Mouse (Mus musculus) left cerebral cortex, adult 11 months (tissue): ENCODE measurements around the gene Gabbr2.
A peak's percentile ranks its signal among the peaks of the same experiment; 100 is the strongest.

Experiments used
- DNase-seq: peaks from one replicate; pipeline ENCODE4 v3.0.0; 2022; ENCODE audit warnings: low spot score

The Gabbr2 gene

DNA sequence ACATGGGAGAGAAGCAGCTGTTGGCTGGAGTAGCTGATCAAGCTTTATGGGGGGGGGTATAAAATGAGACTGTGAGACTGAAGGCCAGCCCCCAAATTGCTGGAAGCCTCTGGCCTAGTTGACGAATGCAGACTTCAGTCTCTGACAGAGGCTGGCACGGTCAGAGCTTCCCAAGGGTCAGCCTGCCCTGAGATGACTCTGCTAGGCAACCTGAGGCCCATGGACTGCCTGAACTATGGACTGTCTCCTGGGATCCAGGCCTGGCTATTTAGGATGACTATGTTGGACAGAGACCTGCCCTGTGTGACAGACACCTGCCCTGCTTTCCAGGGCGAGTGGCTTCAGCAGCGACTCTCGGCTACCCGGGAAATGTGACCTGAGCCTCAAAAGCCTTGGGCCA, 281.7 kb downstream of the Gabbr2 start:
- DNase-seq = no peak

GRCm38 (mm10) chr4:46709492-46709891, 282.2 kb downstream of the Gabbr2 start:
- DNase-seq = no peak

DNA sequence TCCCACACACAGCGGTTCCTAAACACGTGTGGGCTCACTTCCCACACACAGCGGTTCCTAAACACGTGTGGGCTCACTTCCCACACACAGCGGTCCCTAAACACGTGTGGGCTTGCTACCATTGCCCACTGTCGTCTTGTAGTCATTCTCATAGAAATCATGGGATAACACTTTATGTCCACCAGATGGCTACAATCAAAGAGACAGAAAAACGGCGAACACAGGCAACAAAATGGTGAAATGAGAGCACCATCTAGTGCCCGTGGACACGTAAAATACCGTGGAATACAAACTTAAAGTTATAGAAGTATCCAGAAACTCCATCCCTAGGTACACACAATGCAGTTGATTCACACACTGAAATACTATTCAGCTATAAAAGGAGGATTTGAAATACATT, 285.9 kb downstream of the Gabbr2 start:
- no peak for DNase-seq

- no peak for DNase-seq
Measured at GRCm38 (mm10) chr4:46703146-46703545, 288.5 kb downstream of the Gabbr2 start.

GRCm38 (mm10) chr4:46700223-46700651, 291.4 kb downstream of the Gabbr2 start:
- DNase-seq = no peak

- DNase-seq = no peak
Measured at GRCm38 (mm10) chr4:46696467-46696866, 295.2 kb downstream of the Gabbr2 start.

DNA sequence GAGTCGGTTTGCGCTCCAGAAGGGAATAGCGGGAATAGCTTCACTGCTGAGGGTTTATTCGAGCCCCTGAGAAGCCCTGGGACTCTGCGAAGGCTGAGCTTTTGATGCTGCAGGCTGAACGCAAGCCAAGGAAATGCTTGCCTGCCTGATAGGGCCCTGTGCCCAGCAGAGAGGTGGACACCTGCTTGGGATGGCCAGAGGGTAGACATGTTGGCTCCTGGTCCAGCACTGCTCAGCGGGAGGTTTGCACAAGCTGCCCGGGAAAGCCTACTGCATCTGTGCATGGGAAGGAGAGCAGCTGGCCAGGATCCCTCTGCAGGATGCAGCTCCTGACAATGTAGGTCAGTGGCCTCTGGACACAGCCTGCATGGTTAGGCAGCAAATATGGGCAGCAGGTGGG, 301.1 kb downstream of the Gabbr2 start:
- DNase-seq = no peak

DNA sequence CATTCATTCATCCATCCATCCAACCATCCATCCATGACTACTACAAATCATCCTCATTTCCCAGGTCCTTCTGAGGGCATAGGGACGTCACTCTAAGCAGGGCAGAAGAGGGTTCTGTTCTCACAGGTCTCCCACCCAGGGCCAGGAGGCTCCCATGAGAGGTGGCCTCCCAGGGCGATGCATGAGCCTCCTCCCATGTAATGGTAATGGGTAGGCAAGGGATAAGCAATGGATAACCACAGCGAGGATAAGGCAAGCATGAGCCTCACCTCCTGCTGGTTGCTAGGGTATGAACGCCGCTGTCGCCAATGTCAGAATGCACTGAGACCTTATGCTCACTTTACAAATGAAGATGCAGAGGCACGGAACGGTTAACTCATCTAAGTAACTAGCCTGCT, 301.7 kb downstream of the Gabbr2 start:
- no peak for DNase-seq

DNA sequence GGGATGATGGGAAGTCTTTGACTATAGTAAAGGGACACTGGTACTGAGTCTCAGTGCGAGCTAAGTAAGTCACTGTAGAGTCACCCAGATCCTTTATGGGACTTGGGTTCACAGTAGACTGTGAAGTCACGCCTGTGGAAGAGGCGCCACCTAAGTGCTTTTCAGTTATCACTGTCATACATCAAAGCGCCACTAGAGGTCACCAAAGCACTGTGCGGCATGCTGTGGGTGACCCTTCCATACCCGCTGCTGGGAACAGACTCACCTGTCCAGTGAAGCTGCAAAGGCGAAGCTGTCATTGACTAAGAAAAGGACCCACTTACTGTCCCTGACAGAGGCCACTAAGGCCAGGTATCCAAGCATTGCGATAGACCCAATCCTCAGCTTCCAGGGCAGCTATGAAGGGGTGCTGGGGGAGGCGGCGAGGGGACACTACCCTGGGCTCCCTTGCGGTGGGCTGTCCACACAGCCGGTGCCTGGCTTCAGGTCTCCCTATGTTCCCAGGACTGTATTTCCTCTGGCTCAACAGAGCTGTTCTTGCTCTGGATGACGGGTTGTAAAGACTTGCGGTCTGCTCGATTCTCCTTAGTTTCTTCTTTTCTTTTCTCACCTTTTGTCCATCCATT, 302.2 kb downstream of the Gabbr2 start:
- DNase-seq = peak; percentile 55

DNA sequence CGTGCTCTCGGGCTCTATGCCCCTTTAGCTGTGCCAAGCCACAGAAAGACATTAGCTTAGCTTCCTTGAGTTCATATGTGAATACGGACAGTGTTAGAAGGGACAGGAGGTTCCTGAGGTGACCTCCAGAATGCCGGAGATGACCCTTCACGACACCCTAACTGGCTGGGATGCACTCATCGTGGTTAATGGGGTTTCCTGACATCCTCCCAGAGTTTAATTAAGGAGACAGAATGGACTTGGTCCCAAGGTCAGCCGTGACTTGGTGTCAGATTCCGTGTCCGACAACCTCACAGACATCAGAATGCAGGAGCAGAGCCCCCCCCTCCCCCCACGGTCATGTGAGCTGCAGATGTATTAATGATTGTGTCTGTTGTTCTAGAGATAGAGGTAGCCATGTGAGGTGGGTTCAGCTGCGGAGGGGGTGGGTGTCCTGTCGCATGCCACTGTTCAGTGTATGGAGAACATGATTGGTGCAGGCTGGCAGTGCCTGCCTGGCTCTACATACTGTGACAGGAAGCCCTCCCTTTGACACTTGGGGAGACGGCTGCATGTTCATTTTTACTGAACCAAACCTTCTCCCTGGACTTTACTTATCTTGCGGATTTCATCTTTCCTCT, 303.4 kb downstream of the Gabbr2 start:
- no peak for DNase-seq

DNA sequence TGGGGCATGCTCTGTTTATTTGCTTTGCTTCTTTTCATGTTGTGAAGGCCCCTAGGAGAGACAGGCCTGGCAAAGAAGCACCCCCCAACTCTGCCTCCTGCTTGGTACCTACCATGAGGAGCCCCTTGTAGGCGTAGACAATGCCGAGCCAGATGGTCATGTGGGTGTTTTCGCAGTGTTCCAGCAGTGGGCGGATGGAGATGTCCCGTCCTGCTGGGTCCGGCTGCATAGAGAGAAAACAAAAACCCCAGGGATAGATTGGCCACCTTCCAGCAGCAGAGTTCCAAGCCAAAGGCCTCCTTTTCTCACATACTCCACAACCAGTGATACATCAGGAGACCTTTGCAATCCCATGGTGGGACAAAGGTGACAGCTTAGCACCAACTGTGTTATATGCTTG, 307.5 kb downstream of the Gabbr2 start:
- peak; percentile 71 for DNase-seq

GRCm38 (mm10) chr4:46676646-46677045, 315.0 kb downstream of the Gabbr2 start:
- no peak for DNase-seq

DNA sequence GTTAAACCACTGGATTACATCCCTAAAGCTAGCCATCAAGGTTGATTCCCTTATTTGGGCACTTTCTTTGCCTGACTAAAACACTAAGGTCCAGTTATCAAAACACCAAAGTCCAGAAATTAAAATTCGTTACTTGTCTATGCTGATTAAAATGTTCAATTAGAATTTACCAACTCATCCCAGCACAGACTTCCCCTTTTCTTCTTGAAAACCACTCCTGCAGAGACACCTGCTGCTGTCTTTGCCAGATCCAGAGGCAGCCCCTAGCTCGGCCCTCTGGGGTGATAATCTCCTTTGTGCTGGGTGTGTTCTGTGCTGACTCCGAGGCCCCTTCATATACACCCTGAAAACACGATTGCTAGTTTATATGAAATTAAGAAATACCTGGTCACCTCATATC, 315.7 kb downstream of the Gabbr2 start:
- DNase-seq = no peak

- DNase-seq = no peak
Measured at GRCm38 (mm10) chr4:46675272-46675785, 316.3 kb downstream of the Gabbr2 start.

DNA sequence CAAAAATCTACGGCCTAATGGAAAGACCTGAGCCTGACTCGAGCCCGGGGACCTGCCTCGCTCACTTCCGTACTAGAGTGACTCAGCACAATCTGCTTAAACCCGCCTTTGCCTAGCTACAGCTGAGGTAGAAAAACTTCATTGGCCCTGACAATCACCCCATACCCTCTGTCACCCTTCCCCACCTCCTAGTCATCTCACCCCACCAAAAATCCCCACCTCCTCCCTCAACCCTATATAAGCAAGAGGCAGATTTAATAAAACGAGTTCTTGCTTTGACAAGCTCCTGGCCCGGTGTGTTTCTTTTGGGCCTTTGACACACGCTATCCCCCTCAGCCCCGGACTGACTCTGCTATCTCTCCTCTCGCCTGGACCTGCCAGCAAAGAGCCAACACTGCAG, 323.1 kb downstream of the Gabbr2 start:
- DNase-seq = no peak

- no peak for DNase-seq
Measured at GRCm38 (mm10) chr4:46666420-46666819, 325.3 kb downstream of the Gabbr2 start.

DNA sequence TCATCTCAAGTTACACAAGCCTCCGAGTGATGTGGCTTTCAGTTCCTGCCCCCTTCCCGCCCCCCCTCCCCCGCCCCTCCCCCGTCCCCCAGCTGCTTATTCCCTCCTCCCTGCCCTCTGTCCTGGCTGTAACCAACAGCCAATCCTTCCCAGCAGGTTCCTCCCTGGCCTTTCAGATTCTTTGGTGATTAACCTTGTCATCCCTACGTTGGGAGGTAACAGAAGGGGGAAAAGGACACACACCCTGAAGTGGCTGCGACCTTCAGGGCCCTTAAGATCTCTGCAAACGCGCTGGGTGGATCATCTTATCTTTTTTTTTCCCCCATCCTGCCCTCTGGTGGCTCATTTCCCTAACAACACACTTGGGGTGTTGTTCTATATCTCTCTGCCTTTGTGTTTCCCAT, 326.3 kb downstream of the Gabbr2 start:
- no peak for DNase-seq

DNA sequence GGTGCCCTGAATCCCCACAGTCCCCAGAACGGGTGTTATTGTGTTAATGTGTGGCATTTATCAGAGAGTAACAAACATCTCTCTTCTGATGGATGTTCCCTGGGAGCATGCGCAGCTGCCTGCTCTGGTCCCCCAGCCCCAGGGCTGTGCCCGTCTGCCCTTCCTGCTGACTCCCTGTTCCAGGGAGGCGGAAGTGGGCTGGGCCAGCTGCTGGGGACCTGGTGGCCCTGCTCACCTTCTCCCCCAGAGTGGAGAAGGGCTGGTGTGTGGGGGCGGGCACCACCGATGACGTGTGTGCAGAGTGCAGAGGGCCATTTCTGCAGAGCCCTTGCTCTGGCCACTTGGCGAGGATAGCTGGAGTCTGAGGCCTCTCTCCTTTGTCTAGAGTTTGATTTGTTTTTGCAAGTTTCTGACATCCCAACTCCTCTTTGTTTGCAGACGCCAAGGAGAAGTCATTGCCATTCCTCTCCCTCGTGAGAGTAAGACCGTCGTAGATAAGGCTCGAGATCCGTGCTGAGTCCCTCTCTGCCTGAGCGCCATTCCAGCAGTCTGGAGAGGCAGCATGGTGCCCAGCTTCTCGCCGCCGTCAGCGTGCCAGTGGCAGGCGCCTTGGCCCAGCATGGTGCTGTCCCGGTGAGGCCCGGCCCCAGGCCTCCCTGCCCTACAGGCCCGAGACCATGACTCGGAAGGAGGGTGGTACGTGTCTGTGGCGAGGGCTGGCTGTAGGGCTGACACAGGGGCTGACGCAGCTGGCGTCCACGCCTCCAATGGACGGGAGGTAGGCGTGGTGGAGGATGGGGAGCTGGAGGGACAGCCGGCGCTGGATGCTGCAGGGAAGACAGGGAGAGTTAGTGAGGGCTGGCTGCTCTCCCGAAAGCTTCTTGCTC, 327.3 kb downstream of the Gabbr2 start:
- DNase-seq = no peak

DNA sequence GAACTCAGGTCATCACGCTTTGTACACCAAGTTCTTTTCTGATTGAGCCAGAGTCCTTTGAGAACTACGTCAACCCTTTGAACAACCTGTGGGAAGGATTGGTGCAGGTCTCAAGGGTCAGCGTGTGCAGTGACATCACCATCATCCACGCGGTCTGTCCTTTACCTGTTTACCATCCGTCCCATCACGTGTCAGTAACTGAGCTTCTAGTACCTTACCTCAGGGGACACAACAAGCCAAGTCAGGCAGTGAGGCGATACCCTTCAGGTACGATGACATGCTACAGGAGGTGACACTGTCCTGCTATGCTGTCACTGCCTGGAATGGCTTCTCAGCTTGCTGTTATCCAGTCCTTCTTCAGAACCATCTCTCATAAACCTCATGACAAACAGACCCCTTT, 330.2 kb downstream of the Gabbr2 start:
- DNase-seq = no peak

GRCm38 (mm10) chr4:46658946-46659345, 332.7 kb downstream of the Gabbr2 start:
- no peak for DNase-seq

DNA sequence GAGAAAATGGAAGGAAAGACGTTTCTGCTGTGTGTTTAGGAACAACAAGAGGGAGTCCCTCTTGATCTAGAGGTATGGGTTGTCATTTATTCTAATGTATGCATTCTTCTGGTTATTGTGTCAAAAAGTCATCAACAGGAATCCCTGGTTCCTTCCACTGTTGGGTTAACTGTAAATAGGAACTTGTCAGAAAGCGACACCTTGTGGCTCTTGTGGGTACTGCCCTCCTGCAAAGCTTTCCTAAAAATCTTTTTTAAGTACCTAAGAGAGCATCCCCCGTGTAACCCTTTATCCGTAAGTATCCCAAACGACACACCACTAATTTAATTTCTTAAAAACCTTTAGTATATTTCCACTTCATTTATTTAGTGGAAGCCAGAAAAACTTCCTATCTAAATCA, 334.6 kb downstream of the Gabbr2 start:
- no peak for DNase-seq

- no peak for DNase-seq
Measured at GRCm38 (mm10) chr4:46655956-46656355, 335.7 kb downstream of the Gabbr2 start.

DNA sequence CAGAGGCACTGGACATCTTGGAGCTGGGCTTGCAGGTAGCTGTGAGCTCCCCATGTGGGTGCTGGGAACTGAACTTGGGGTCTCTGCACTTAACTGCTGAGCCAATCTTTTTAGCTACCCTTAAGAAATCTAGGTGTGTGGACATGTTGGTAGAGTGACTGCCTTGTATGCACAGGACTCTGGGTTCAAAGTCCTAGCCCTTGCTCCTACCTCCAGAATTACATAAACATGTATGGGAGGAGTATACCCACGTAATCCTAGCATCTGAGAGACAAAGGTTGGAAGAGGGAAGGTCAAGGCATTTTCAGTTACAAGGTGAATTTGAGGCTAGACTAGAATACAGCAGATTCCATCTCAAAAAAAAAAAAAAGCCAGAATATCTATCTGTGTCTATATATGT, 336.4 kb downstream of the Gabbr2 start:
- DNase-seq = no peak
